Mouse (Mus musculus) heart, embryonic 15.5 days (tissue): ENCODE measurements around the gene Gm12166. TPM values are rescaled to one million over a fixed set of nuclear protein-coding genes. Genes with fewer than 3 reads are reported as not detected.
"Not testable (repeated sequence)": the region's sequence is repeated elsewhere in the genome, so short reads cannot be mapped to it uniquely, and the experiment has no call there.

Experiments
- ATAC-seq: fragments of 200-750 bp; cut with Nextera tagmentation; replicated peaks from 2 replicates; pipeline ENCODE4 v1.8.0; 2017; ENCODE audit warnings: low read depth, moderate TSS enrichment; ENCODE audit not compliant: insufficient number of reproducible peaks, insufficient read depth, low FRiP score
- H3K27ac ChIP-seq: fragments of 300-500 bp; sonication (generic); 2 replicates; pipeline ENCODE4 v1.5.1; 2015; ENCODE audit warnings: mild to moderate bottlenecking, inconsistent platforms
- H3K27me3 ChIP-seq: fragments of 300-500 bp; sonication (generic); 2 replicates; pipeline ENCODE4 v1.6.1; 2015; ENCODE audit warnings: inconsistent platforms
- H3K36me3 ChIP-seq: fragments of 300-500 bp; sonication (generic); 2 replicates; pipeline ENCODE4 v1.6.1; 2015; ENCODE audit warnings: mild to moderate bottlenecking, inconsistent platforms
- H3K4me1 ChIP-seq: fragments of 300-500 bp; sonication (generic); replicated peaks from 2 replicates; pipeline ENCODE4 v1.6.1; 2015; ENCODE audit warnings: inconsistent platforms
- H3K4me2 ChIP-seq: fragments of 300-500 bp; sonication (generic); 2 replicates; pipeline ENCODE4 v1.6.1; 2015; ENCODE audit warnings: inconsistent platforms, mild to moderate bottlenecking, moderate library complexity
- H3K4me3 ChIP-seq: fragments of 300-500 bp; sonication (generic); 2 replicates; pipeline ENCODE4 v1.5.1; 2015; ENCODE audit warnings: mild to moderate bottlenecking, inconsistent platforms
- H3K9ac ChIP-seq: fragments of 300-500 bp; sonication (generic); 2 replicates; pipeline ENCODE4 v1.6.1; 2015; ENCODE audit warnings: mild to moderate bottlenecking, inconsistent platforms
- H3K9me3 ChIP-seq: fragments of 300-500 bp; sonication (generic); replicated peaks from 2 replicates; pipeline ENCODE4 v1.6.1; 2016; ENCODE audit warnings: inconsistent platforms
- WGBS: fragments of 180-500 bp; shearing (Covaris S2); methylation state at CpG from one replicate; pipeline ENCODE4 v1.1.7; 2015; ENCODE audit warnings: mixed read lengths; 5-methylcytosine and 5-hydroxymethylcytosine counted together
- polyA plus RNA-seq: library from polyadenylated mRNA; unstranded; fragments of >200 nt; fragmentation: Nextera tagmentation; extraction: Ambion mirVana; gene quantifications from 2 replicates; pipeline ENCODE4 v1.2.1, GENCODE M21; 2015

Gm12166 gene
- polyA plus RNA-seq, 1 experiment from 2014 or later: 4.4 TPM

- Histone ChIP-seq H3K27ac (peak overlapping the region; percentile 93), H3K4me3 (no peak overlapping the region), H3K4me1 (peaks cover 66% of the 10 kb centered on the region), H3K9ac (no peak overlapping the region), H3K27me3 (no peaks in the 10 kb centered on the region), H3K4me2 (no peak overlapping the region), H3K36me3 (peaks cover 7% of the 10 kb centered on the region; the same call in 1 of the 2 replicates), H3K9me3 (no peaks in the 10 kb centered on the region)
- WGBS: 50% methylated on average over 6 of the region's 6 CpGs
- ATAC-seq: no peak
Measured at GRCm38 (mm10) chr11:46061776-46062445, 9.8 kb upstream of the Gm12166 start.

DNA sequence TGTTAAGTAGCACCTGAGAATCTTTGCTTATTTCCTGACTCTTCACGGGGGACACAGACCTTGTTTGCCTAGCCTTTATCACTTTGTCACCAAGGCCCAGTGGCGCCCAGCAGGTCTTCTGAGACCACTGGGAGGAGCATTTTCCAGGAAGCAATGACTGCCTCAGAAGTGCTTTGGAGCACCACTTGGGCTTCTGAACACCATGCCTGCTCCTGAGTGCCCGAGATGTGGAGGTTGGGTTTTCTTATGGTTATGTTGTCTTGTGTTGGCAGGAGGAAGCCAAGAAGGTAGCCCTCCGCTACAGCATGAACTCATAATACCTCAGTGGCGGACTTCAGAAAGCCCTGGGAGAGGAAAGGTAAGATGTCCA is 8.5 kb upstream of the Gm12166 start:
- 54% methylated on average over 5 of the region's 5 CpGs for WGBS
- peaks cover 5% of the 10 kb centered on the region; the same call in 1 of the 2 replicates for H3K36me3 ChIP-seq
- peaks cover 55% of the 10 kb centered on the region for H3K4me1 ChIP-seq

GRCm38 (mm10) chr11:46059887-46060650 is 7.9 kb upstream of the Gm12166 start:
- 59% methylated on average over 8 of the region's 8 CpGs for WGBS
- Histone ChIP-seq H3K4me2 (no peak overlapping the region), H3K9ac (no peak overlapping the region), H3K4me1 (peaks cover 55% of the 10 kb centered on the region), H3K9me3 (no peaks in the 10 kb centered on the region), H3K4me3 (no peak overlapping the region), H3K36me3 (peaks cover 5% of the 10 kb centered on the region; the same call in 1 of the 2 replicates), H3K27ac (no peak overlapping the region), H3K27me3 (no peaks in the 10 kb centered on the region)
- ATAC-seq: no peak

More for the DNA sequence above, 8.5 kb upstream of the Gm12166 start:
- Histone ChIP-seq H3K4me2 (no peak overlapping the region), H3K9me3 (no peaks in the 10 kb centered on the region), H3K27ac (no peak overlapping the region), H3K9ac (no peak overlapping the region), H3K27me3 (no peaks in the 10 kb centered on the region), H3K4me3 (no peak overlapping the region)
- no peak for ATAC-seq

GRCm38 (mm10) chr11:46058916-46059315 is 6.8 kb upstream of the Gm12166 start:
- ATAC-seq: no peak
- no peaks in the 10 kb centered on the region for H3K9me3 ChIP-seq
- no peak overlapping the region for H3K27ac ChIP-seq
- no peaks in the 10 kb centered on the region for H3K27me3 ChIP-seq
- peaks cover 53% of the 10 kb centered on the region for H3K4me1 ChIP-seq
- H3K4me3 ChIP-seq: no peak overlapping the region
- H3K36me3 ChIP-seq: peaks cover 5% of the 10 kb centered on the region; the same call in 1 of the 2 replicates
- H3K9ac ChIP-seq: no peak overlapping the region
- 88% methylated on average over 4 of the region's 4 CpGs for WGBS
- H3K4me2 ChIP-seq: peak overlapping the region; percentile 68; the same call in 1 of the 2 replicates

DNA sequence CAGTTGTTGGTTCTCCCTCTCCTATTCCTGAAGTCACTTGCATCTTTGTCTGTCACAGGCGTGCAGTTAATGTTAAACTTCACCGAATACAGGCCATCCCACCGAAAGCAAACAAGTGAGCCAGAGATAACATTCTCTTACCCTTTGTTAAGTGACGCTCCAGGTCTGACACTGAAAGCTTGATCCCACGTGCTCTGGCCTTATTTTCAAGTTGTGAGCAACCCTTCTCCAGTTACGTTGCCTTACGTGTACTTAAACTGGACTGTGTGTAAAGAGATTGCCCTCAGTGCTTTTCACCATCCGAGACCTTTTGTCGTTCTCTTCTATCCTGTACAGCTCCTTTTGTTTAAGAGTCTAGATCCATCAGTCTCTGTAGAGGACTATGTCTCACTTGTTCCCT is 5.9 kb upstream of the Gm12166 start:
- peaks cover 5% of the 10 kb centered on the region; the same call in 1 of the 2 replicates for H3K36me3 ChIP-seq
- peaks cover 44% of the 10 kb centered on the region for H3K4me1 ChIP-seq
- H3K4me2 ChIP-seq: peak overlapping the region; percentile 68
- peak overlapping the region; percentile 96 for H3K27ac ChIP-seq
- H3K4me3 ChIP-seq: peak overlapping the region; percentile 92
- WGBS: 21% methylated on average over 9 of the region's 9 CpGs
- H3K27me3 ChIP-seq: no peaks in the 10 kb centered on the region
- no peak for ATAC-seq
- H3K9ac ChIP-seq: peak overlapping the region; percentile 93
- no peaks in the 10 kb centered on the region for H3K9me3 ChIP-seq

- H3K9me3 ChIP-seq: no peaks in the 10 kb centered on the region
- under 1% methylated on average over 25 of the region's 25 CpGs for WGBS
- no peaks in the 10 kb centered on the region for H3K27me3 ChIP-seq
- peaks cover 34% of the 10 kb centered on the region for H3K4me1 ChIP-seq
- H3K4me3 ChIP-seq: peak overlapping the region; percentile 92
- peaks cover 5% of the 10 kb centered on the region; the same call in 1 of the 2 replicates for H3K36me3 ChIP-seq
- H3K27ac ChIP-seq: peak overlapping the region; percentile 96
- ATAC-seq: 0 out of 2 replicates have a peak, but pooled peaks have one; percentile 8
- peak overlapping the region; percentile 68 for H3K4me2 ChIP-seq
- H3K9ac ChIP-seq: peak overlapping the region; percentile 93
Measured at GRCm38 (mm10) chr11:46056770-46057411, 4.8 kb upstream of the Gm12166 start.

GRCm38 (mm10) chr11:46055896-46056769 is 4.0 kb upstream of the Gm12166 start, which contains the start of gene Adam19:
TSS of gene Adam19 (plus strand) at chr11:46055992.
- Histone ChIP-seq H3K27me3 (no peaks in the 10 kb centered on the region), H3K36me3 (peaks cover 5% of the 10 kb centered on the region; the same call in 1 of the 2 replicates), H3K4me2 (peak within 1 kb of the TSS; percentile 68), H3K27ac (peak within 1 kb of the TSS; percentile 96), H3K4me3 (peak within 1 kb of the TSS; percentile 92), H3K9me3 (no peaks in the 10 kb centered on the region), H3K4me1 (peaks cover 29% of the 10 kb centered on the region), H3K9ac (peak within 1 kb of the TSS; percentile 93)
- whole genome bisulfite sequencing: under 1% methylated on average over 50 of the region's 51 CpGs
- peak; percentile 83 for ATAC-seq

DNA sequence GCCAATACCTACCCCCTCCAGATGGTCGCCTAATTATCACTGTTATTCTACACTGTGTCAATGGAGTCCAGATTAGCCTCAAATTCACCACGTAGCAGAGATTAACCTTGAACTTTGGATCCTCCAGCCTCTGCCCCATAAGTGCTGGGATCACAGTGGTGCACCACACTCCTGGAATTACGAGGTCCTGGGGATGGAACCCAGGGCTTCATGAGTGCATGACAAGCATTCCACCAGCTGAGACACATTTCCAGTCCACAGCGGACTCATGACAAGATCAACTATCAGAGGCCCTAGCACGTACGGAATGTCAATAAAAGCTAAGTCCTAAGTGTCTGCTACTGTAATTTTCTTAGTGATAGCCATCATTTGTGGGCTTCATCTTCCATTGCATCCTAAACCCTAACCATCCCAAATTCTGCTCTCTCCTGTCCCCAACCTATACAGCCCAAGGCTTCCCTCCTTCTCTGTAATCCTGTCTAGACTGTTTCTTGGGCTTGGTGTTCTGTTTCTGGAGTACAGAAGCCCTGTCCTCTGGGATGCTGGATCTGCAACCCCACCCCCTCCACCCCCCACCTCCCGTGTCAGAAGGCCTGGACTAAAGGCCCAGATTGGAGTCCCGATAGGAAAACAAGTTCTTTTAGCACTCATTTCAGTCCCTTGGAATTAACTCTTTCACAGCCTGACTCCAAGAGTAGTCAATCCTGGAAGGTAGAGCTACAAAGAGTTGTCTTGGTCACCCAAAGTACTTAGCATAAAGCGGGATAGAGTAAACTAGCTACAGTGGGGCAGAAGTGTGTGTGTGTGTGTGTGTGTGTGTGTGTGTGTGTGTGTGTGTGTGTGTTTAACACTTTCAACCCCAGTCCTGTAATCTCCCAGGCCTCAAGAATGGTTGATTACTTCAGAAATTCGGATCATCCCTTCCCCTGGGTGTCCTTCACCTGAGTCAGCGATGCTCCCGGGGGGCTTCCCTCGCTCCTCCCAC is 3.1 kb upstream of the Gm12166 start:
- Histone ChIP-seq H3K27me3 (no peaks in the 10 kb centered on the region), H3K4me2 (peak overlapping the region; percentile 68), H3K4me1 (peaks cover 26% of the 10 kb centered on the region), H3K27ac (peak overlapping the region; percentile 96), H3K9ac (peak overlapping the region; percentile 93), H3K36me3 (no peaks in the 10 kb centered on the region), H3K9me3 (no peaks in the 10 kb centered on the region), H3K4me3 (peak overlapping the region; percentile 92)
- 0 out of 2 replicates have a peak, but pooled peaks have one; percentile 14 for ATAC-seq
- 18% methylated on average over 13 of the region's 13 CpGs for WGBS

- peaks cover 17% of the 10 kb centered on the region for H3K4me1 ChIP-seq
- no peak overlapping the region for H3K4me2 ChIP-seq
- H3K27ac ChIP-seq: peak overlapping the region; percentile 96; the same call in 1 of the 2 replicates
- H3K9ac ChIP-seq: no peak overlapping the region
- no peaks in the 10 kb centered on the region for H3K36me3 ChIP-seq
- WGBS: 34% methylated on average over 5 of the region's 5 CpGs
- no peaks in the 10 kb centered on the region for H3K27me3 ChIP-seq
- no peak overlapping the region for H3K4me3 ChIP-seq
- ATAC-seq: no peak
- H3K9me3 ChIP-seq: no peaks in the 10 kb centered on the region
Measured at GRCm38 (mm10) chr11:46054311-46054710, 2.2 kb upstream of the Gm12166 start.

DNA sequence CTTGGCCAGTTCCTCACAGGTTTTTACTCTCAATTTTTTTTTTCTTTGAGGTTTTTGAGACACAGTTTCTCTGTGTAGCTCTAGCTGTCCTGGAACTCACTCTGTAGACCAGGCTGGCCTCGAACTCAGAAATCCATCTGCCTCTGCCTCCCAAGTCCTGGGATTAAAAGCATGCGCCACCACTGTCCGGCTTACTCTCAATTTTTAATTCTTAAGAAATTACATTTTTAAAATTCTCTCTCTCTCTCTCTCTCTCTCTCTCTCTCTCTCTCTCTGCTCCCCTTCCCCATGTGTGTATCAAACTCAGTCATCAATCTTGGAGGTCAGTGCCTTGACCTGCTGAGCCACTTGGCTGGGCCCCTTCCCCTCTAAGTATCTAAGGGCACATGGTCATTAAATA is 1.3 kb upstream of the Gm12166 start:
- 97% methylated on average over 3 of the region's 3 CpGs for WGBS
- H3K36me3 ChIP-seq, H3K9ac ChIP-seq, H3K27ac ChIP-seq, H3K4me2 ChIP-seq, H3K4me3 ChIP-seq, H3K9me3 ChIP-seq, H3K27me3 ChIP-seq, ATAC-seq: not testable (repeated sequence)
- H3K4me1 ChIP-seq: peaks cover 17% of the 10 kb centered on the region
